Mouse (Mus musculus) CH12.LX (cell line): ENCODE measurements around the gene Gng4. TPM values are rescaled to one million over a fixed set of nuclear protein-coding genes. Genes with fewer than 3 reads are reported as not detected.

Source experiments
- DNase-seq: peaks from one replicate; pipeline ENCODE4 v3.0.0-alpha.2; 2013; ENCODE audit errors: extremely low read depth
- H3K27ac ChIP-seq: 2 replicates; pipeline ENCODE4 v1.5.1; 2012; ENCODE audit warnings: low read depth, mild to moderate bottlenecking, control low read depth, moderate library complexity; ENCODE audit not compliant: insufficient read depth
- H3K27me3 ChIP-seq: replicated peaks from 2 replicates; pipeline ENCODE3; 2012; ENCODE audit warnings: inconsistent platforms
- H3K36me3 ChIP-seq, 2 experiments: replicated peaks in 1 of 2; 2 replicates each; pipeline versions ENCODE3 to v1.6.1; 2012; ENCODE audit warnings: inconsistent platforms in 1 of 2, low read length in 1 of 2, mild to moderate bottlenecking in 1 of 2, mixed read lengths in 1 of 2, moderate library complexity in 1 of 2; ENCODE audit not compliant: control insufficient read depth in 1 of 2, insufficient read depth in 1 of 2
- H3K4me1 ChIP-seq, 2 experiments: 2 replicates each; pipeline ENCODE4 v1.6.1; 2012; ENCODE audit warnings: inconsistent platforms in 1 of 2, moderate library complexity in 1 of 2; ENCODE audit not compliant: insufficient read depth in 2 of 2, control insufficient read depth in 1 of 2
- H3K4me2 ChIP-seq: 2 replicates; pipeline ENCODE4 v1.6.1; 2012; ENCODE audit warnings: low read depth, mild to moderate bottlenecking, control low read depth; ENCODE audit not compliant: poor library complexity, insufficient read depth, severe bottlenecking
- H3K4me3 ChIP-seq, 3 experiments: fragments of 150-350 bp in 1 of 3; sonication (generic) in 1 of 3; replicated peaks in 1 of 3; 2 replicates each; pipeline versions ENCODE3 to v1.5.1; 2011 to 2012; ENCODE audit warnings: low read depth in 2 of 3, low read length in 2 of 3, mild to moderate bottlenecking in 2 of 3, moderate library complexity in 2 of 3, control low read depth in 1 of 3, improper control_type of control experiment in 1 of 3, inconsistent platforms in 1 of 3, mixed read lengths in 1 of 3; ENCODE audit not compliant: poor library complexity in 1 of 3
- H3K79me2 ChIP-seq: replicated peaks from 2 replicates; pipeline ENCODE4 v1.6.1; 2012; ENCODE audit warnings: mild to moderate bottlenecking, moderate library complexity; ENCODE audit not compliant: control insufficient read depth, poor library complexity, insufficient read depth, severe bottlenecking; ENCODE audit errors: extremely low read depth
- H3K9ac ChIP-seq: 2 replicates; pipeline ENCODE4 v1.6.1; 2012; ENCODE audit warnings: low read depth, mild to moderate bottlenecking, control low read depth, moderate library complexity; ENCODE audit not compliant: insufficient read depth
- H3K9me3 ChIP-seq: replicated peaks from 2 replicates; pipeline ENCODE3; 2012; ENCODE audit warnings: low read length, inconsistent platforms, mixed read lengths
- CHD2 ChIP-seq: IDR thresholded peaks from 2 replicates; pipeline ENCODE4 v1.6.1; 2011; ENCODE audit warnings: low read length, improper control_type of control experiment
- CTCF ChIP-seq, 2 experiments: IDR thresholded peaks in 1 of 2; conservative IDR thresholded peaks in 1 of 2; 2 replicates each; pipeline ENCODE4 v1.5.1; 2011 to 2012; ENCODE audit warnings: low read depth in 2 of 2, low read length in 2 of 2, improper control_type of control experiment in 1 of 2, inconsistent platforms in 1 of 2, mild to moderate bottlenecking in 1 of 2, moderate library complexity in 1 of 2
- E2F4 ChIP-seq: IDR thresholded peaks from 2 replicates; pipeline ENCODE4 v1.6.1; 2011; ENCODE audit warnings: low read depth, low read length, improper control_type of control experiment; ENCODE audit not compliant: insufficient replicate concordance
- EP300 ChIP-seq: IDR thresholded peaks from 2 replicates; pipeline ENCODE4 v1.6.1; 2011; ENCODE audit warnings: low read length, improper control_type of control experiment
- GABPA ChIP-seq: IDR thresholded peaks from 2 replicates; pipeline ENCODE4 v1.6.1; 2012; ENCODE audit warnings: low read depth, low read length, improper control_type of control experiment, inconsistent platforms; ENCODE audit not compliant: insufficient replicate concordance
- JUN ChIP-seq: IDR thresholded peaks from 2 replicates; pipeline ENCODE4 v1.6.1; 2011; ENCODE audit warnings: low read depth, mild to moderate bottlenecking, low read length, improper control_type of control experiment, moderate library complexity; ENCODE audit not compliant: insufficient read depth
- JUND ChIP-seq: conservative IDR thresholded peaks from 2 replicates; pipeline ENCODE4 v1.6.1; 2011; ENCODE audit warnings: low read depth, low read length, improper control_type of control experiment
- MAZ ChIP-seq: IDR thresholded peaks from 2 replicates; pipeline ENCODE4 v1.6.1; 2012; ENCODE audit warnings: low read depth, mild to moderate bottlenecking, inconsistent platforms, low read length, improper control_type of control experiment, moderate library complexity
- MXI1 ChIP-seq: IDR thresholded peaks from 2 replicates; pipeline ENCODE4 v1.6.1; 2011; ENCODE audit warnings: mild to moderate bottlenecking, low read depth, low read length, improper control_type of control experiment
- NELFE ChIP-seq: IDR thresholded peaks from 2 replicates; pipeline ENCODE4 v1.6.1; 2011; ENCODE audit warnings: low read depth, low read length, improper control_type of control experiment
- NRF1 ChIP-seq: IDR thresholded peaks from 2 replicates; pipeline ENCODE4 v1.6.1; 2014; ENCODE audit warnings: low read depth, mild to moderate bottlenecking, inconsistent platforms, low read length, improper control_type of control experiment, moderate library complexity
- SMC3 ChIP-seq: IDR thresholded peaks from 2 replicates; pipeline ENCODE4 v1.6.1; 2011; ENCODE audit warnings: low read depth, low read length, improper control_type of control experiment
- UBTF ChIP-seq: IDR thresholded peaks from 2 replicates; pipeline ENCODE4 v1.6.1; 2012; ENCODE audit warnings: low read depth, mild to moderate bottlenecking, inconsistent platforms, low read length, improper control_type of control experiment, moderate library complexity
- ZC3H11A ChIP-seq: IDR thresholded peaks from 2 replicates; pipeline ENCODE4 v1.6.1; 2012; ENCODE audit warnings: low read depth, mild to moderate bottlenecking, inconsistent platforms, low read length, improper control_type of control experiment
- ZMIZ1 ChIP-seq: IDR thresholded peaks from 2 replicates; pipeline ENCODE4 v1.6.1; 2012; ENCODE audit warnings: low read depth, mild to moderate bottlenecking, inconsistent platforms, low read length, improper control_type of control experiment
- ZNF384 ChIP-seq: IDR thresholded peaks from 2 replicates; pipeline ENCODE4 v1.6.1; 2012; ENCODE audit warnings: low read depth, low read length, improper control_type of control experiment, inconsistent platforms
- dilution Hi-C: fragments of 300-500 bp; cut with MboI; formaldehyde crosslinking; loops from 2 replicates; pipeline ENCODE4 v1.14.3; 2020; ENCODE audit warnings: low sequenced_read_pairs; ENCODE audit not compliant: extremely low pct_unique_long_range_greater_than_20kb, extremely low pct_ligation_motif_present
- in situ Hi-C: fragments of 300-500 bp; cut with MboI; formaldehyde crosslinking; loops from 3 replicates; pipeline ENCODE4 v1.14.3; 2019; ENCODE audit warnings: low sequenced_read_pairs, low pct_ligation_motif_present, low pct_unique_long_range_greater_than_20kb, mixed read lengths
- polyA plus RNA-seq: library from polyadenylated mRNA; unstranded; fragments of >175 nt; gene quantifications from 2 replicates; pipeline ENCODE4 v1.2.1, GENCODE M21; 2012; ENCODE audit warnings: low read depth; ENCODE audit not compliant: insufficient read length
- total RNA-seq, 2 experiments: library from RNA; depleted of rRNA; stranded (reverse); fragments of 300-350 nt in 1 of 2; fragments of >200 nt in 1 of 2; gene quantifications; 2 replicates each; pipeline ENCODE4 v1.2.3; 2012 to 2014

The Gng4 gene
- total and polyA plus RNA-seq, 3 experiments: not detected

DNA sequence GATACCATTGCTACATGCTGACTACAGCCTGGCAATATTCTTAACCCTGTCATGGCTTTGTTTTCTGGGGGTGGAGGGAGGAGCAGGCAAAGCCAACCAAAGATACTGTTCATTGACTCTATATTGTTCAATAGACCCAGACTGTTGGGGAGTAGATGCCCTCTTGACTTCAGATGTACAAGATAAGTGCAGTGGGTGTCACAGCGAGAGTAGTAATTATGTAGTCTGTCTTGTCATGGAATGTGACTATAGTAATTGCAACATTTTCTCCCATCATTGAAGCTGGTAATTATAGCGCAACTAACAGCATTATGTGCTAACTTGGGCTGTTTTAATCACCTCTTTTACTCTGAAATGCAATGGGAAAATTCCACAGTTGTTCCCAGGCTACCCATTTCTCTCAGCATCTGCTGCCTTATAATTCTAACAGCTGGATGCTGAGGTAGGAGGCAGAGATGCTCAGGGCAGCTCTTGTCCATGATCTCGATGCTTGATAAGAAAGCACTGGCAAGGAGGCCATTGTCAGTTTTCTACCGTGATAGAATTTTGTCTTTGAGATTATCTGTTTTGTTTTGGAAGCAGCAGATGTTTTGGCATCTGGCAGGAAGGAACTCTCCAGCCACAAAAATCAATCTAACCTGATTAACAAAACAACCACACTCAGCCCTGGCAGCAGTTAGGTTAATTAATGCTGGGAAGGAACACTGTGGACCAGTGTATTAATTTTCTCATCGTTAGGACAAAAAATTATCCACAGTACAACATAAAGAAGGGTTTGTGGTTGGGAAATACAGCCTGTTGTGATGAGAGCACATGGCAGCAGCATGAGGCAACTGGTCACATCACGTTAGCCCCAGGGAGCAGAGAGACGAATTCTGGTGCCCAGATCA lies 36.6 kb downstream of the Gng4 start:
- in situ Hi-C loops: no loop called here

GRCm38 (mm10) chr13:13824946-13825345 lies 41.1 kb downstream of the Gng4 start:
- DNase-seq: no peak
- Histone ChIP-seq H3K9me3 (no peaks in the 10 kb centered on the region), H3K27ac (no peak overlapping the region), H3K79me2 (no peaks in the 10 kb centered on the region), H3K36me3 (no peaks in the 10 kb centered on the region), H3K27me3 (no peaks in the 10 kb centered on the region), H3K4me2 (no peak overlapping the region), H3K9ac (no peak overlapping the region)
- dilution Hi-C loops: no loop called here
- in situ Hi-C loops: no loop called here
- no peak for TF ChIP-seq CHD2
- TF ChIP-seq MAZ: no peak
- TF ChIP-seq ZMIZ1: no peak
- no peak for TF ChIP-seq CTCF (conservative IDR thresholded peaks at IDR 0.05 in 1 of 2, IDR thresholded peaks at IDR 0.05 in 1 of 2; ENCODE audit: low read depth in 2 of 2, low read length in 2 of 2)
- TF ChIP-seq, all 38 proteins: peak for 0
- peaks cover 4 to 13% of the 10 kb centered on the region in 2 experiments for H3K4me1 ChIP-seq
- H3K4me3 ChIP-seq: no peak overlapping the region

More for the DNA sequence above, 36.6 kb downstream of the Gng4 start:
- peaks cover 10 to 19% of the 10 kb centered on the region in 2 experiments for H3K4me1 ChIP-seq
- H3K36me3 ChIP-seq: no peaks in the 10 kb centered on the region
- H3K79me2 ChIP-seq: no peaks in the 10 kb centered on the region
- H3K4me3 ChIP-seq: no peak overlapping the region
- dilution Hi-C loops: no loop called here
- H3K9me3 ChIP-seq: no peaks in the 10 kb centered on the region
- H3K27ac ChIP-seq: no peak overlapping the region
- TF ChIP-seq EP300 (no peak), NRF1 (no peak), NELFE (no peak), MAZ (no peak), ZC3H11A (no peak), UBTF (no peak), JUND (no peak), MXI1 (no peak)
- no peak overlapping the region for H3K4me2 ChIP-seq
- DNase-seq: no peak
- no peak overlapping the region for H3K9ac ChIP-seq
- H3K27me3 ChIP-seq: no peaks in the 10 kb centered on the region

DNA sequence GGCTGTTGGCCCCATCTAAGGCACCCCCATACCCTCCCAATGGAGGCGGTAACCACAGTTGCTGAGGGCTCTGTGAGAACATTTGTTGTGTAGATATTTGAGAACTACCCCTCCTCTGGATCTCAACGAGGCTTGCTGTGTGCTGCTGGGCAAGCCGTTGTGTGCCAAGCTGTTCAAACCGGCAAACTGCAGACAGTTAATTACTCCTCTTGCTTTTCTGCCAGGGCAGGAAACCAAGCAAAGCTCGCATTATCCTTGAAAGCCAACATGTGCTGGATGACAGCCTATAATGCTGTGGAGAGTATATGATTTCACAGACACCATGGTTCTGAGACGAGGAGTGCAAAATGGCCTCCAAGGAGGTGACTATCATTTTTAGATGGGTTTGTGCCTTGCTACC lies 42.7 kb downstream of the Gng4 start:
- H3K79me2 ChIP-seq: no peaks in the 10 kb centered on the region
- DNase-seq: no peak
- no peak overlapping the region for H3K9ac ChIP-seq
- TF ChIP-seq GABPA: no peak
- TF ChIP-seq JUN: no peak
- no peak for TF ChIP-seq NELFE
- TF ChIP-seq ZNF384: no peak
- no peak for TF ChIP-seq E2F4
- no peak for TF ChIP-seq SMC3
- TF ChIP-seq, all 38 proteins: peak for 0
- in situ Hi-C loops: no loop called here
- H3K4me2 ChIP-seq: no peak overlapping the region
- H3K4me1 ChIP-seq: peaks cover 4 to 13% of the 10 kb centered on the region in 2 experiments
- H3K27ac ChIP-seq: no peak overlapping the region
- no peaks in the 10 kb centered on the region for H3K36me3 ChIP-seq
- dilution Hi-C loops: no loop called here
- H3K9me3 ChIP-seq: no peaks in the 10 kb centered on the region
- no peak overlapping the region for H3K4me3 ChIP-seq
- H3K27me3 ChIP-seq: no peaks in the 10 kb centered on the region
